Mouse (Mus musculus) kidney, postnatal 25 days (tissue): ENCODE results near the gene Atp7b.

Experiments
- DNase-seq, 2 experiments: peaks; one replicate each; pipeline ENCODE4 v3.0.0; 2021; ENCODE audit warnings: mixed read lengths in 2 of 2

Atp7b gene

DNA sequence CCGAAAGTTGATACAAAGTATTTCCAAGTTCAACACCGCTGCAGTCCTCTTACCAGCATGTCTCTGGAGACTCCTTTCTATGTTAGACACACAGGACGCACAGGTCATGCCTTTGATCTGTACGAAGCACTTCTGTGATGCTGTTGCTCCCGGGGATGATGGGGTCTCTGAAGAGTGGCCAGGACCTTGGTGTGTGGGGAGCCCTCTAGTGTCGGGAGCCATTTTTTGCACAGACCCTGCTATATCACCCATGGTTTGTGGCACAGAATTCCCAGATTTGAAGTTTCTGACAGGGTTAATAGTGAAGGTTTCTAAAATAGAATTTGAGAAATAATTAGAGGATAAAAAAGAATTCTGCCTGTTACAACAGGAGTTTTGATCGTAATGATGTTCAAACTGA lies 37.9 kb downstream of the Atp7b start:
- DNase-seq: no peak

DNA sequence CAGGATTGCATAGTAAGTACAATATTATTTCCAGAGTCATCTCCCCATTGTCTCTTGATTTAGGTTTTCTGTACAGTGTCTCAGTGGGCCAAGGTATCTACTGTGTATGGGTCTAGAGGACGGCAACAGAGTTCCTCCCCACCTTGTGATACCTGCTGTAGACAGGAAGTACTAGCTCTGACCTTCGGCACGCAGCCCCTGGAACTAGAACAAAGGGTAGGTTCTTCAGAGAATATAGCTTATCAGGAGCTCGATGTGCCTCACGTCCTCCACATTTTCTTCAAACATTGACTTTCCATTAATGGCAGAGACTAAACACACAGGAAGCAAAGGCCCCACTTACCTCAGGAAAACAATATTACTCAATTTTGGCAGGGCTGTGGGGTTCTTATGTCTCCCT lies 40.6 kb downstream of the Atp7b start:
- DNase-seq: no peak

DNA sequence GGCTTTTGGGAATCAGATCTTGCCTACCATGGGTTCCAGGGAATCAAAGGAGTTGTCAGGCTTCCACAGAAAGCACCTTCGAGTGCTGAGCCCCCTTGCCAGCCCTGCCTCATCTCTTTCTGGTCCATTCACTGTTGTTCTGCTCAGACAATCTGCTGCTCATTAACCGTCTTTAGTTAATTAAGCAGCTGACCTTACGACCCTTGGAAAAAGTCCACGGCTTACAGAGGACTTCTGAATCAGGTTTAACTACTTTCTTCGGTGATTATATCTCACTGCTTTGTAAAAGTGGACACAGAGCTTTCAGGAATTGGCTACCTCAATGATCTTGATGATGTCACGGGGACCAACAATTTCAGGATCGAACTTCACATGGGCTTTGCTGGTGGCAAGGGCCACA lies 42.4 kb downstream of the Atp7b start:
- peak in 1 of 2 experiments; percentile 71 for DNase-seq

DNA sequence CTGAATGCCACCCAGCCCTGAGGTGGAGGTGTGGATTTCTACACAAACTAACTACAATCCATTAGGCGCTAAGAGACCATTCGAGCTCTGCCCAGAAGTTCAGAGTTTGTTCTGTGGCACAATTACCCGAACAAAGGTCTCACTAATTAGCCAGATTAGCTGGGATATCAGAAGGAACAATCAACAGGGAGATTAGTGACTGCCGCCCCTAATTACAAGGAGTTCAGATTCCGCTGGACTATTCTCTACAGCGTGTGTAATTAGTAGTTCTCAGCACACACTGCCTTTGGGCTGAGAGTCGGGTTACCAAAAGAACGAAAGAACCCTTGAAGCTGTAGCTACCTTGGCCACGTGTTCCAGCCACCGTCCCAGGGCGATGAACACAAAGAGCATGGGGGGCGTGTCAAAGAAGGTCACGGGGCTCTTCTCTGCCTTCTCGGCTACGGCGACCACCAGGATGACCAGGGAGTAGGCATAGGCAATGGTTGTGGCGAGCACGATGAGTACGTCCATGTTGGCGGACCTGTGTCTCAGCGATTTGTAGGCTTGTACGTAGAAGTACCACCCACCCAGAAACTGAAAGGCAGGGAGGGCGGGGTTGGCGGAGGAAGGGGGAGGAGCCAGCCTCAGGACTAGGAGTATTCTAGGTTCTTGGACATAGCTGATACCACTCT lies 46.9 kb downstream of the Atp7b start:
- no peak for DNase-seq

DNA sequence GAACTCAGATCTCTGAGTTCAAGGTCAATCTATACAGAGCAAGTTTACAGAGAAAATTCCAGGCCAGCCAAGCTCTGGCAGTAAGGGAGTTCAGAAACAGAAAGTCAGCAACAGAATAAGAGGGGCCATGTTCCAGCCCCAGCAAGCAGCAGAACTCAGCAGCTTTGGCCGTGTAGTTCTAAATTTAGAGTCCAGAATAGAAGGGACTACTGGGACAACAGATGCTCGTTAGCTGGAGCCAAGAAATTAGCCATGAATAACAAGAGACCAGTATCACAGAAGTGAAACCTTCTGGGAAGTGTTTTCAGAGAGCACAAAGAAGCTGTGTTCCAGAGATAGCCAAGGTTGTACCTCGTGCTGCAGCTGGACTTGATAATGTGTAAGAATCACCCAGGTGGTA lies 50.7 kb downstream of the Atp7b start:
- DNase-seq: no peak

DNA sequence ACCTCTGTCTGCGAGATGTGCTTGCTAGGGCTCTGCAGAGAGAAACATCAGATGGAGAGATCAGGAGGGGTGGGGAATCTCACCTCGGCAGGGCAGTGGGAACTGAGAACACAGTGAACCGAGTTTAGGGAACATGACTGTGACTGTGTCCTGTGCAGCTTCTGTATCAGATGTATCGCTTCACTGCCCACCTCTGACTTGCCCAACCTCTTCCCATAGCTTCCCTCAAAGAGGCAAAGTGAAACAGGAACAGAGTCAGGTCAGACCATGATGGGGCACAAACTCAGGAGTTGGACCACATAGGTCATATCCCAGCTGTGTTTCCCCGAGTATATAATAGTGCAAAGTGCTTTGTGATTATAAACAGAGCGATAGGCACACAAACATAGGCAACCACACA lies 53.7 kb downstream of the Atp7b start:
- DNase-seq: peak in 1 of 2 experiments; percentile 12

DNA sequence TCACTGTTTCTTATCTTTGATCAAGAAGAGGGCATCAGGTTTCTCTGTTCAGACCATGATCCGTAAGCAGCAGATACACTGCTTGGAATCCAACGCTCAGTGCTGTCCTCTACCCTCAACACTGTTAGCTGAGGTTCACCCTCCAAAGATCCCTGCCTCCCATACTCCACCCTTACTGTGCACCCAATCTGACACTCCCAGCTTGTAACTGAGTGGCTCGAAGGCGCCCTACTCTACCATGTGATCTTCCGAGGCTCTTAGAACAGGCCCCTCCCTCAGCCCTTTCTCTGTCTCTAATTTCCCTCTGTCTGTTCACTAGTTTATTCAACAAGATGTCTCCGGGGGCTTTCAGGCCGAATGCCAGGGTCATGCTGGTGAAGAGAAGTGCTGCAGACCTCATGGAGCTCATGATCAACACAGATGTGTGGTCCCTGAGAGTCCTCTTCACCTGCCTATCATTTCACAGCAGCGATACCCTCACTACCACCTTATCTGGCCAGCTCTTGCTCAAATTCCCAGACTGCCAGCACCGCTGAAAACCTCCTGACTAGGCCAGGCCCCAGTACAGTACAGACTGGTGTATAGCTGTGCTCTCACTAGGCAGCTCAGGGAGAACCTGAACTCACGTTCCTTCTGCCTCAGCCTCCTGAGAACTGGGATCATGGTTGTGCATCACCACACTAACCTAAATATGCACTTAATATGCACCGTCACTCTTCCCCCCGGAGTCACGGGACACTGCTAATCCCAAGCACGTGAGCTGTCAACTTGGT lies 55.2 kb downstream of the Atp7b start:
- DNase-seq: peak in 1 of 2 experiments; percentile 13

DNA sequence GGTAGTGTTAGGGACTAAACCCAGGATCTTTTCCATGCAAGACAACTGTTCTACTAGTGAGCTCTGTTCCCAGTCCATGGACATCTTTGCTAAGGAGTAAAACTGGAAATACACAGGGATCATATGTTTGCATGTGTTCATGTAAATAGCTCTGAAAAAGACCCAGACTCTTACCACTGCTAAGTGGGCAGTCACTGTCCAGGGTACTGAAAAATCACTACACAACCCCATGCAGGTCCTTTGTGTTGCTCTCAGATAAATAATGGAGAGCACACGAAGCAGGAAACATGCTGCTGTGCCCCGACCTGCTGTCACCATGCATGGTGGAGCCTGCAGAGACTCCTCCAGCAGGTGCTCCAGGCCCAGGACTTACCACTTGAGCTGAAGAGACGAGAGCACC lies 64.9 kb downstream of the Atp7b start:
- DNase-seq: no peak

DNA sequence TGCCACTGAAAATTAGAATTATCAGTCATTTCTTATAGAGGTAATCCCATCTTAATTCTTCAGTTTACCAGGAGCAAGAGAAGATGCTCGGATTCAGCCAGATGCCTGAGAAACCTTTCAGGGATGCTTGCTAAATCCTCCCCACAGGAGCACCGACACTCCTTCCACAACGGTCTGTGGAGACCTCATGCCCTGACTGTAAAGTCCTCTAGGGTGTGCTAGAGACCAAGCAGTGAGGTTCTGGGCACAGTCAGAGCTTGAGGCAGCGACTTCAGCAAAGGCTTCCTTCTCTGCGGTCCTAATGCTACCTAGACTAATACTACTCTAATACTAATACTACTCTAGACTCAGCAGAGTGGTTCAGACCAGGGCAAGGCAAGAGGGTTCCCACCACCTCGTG lies 67.9 kb downstream of the Atp7b start:
- peak; percentile 49 to 61 for DNase-seq

DNA sequence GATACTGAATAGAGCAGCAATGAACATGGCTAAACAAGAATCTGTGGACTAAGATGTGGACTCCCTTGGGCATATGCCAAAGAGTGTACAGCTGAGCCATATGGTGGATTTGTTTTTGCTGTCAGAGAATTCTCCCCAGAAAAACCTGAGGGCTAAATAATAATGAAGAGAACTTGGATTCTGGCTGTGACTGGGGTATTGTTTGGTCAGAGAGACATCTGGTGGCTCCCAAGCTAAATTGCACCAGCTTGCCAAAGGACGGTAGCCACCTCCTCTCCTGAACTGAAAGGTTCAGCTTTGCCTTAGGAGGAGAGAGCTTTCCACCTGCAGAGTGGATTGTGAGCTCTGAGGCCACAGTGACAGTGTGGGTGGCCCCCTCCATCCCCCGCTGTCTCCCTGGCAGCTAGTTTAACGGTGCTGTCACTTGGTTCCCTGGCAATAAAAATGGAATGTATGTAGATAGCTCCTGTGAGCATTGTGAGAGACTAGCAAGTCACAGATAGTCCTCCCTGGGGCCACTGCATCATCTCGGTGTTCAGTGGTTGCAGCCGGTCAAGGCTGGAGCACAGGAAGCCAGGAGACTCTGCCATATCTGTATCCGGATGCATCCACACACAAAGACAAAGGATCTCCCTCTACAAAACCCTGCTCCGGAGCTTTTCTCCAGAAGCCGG lies 78.3 kb downstream of the Atp7b start:
- DNase-seq: no peak

DNA sequence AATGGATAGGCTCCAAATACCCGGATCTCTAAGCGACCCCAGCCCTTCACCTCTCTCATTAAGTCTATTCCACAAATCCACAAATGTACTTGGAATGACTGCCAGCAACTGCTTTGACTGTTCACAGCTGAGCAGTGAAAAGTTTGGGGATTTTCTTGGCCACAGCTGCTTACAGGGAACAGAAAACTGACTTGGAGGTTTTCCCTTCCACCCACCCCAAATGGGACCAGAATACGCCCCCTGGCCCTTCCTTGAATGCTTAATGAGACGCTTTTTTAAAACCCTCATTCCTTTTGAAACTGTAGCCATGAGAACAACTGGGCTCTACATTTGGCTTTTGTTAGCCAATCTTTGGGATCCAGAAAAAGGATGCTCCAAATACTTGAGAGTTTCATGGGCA lies 81.9 kb downstream of the Atp7b start:
- DNase-seq: no peak

DNA sequence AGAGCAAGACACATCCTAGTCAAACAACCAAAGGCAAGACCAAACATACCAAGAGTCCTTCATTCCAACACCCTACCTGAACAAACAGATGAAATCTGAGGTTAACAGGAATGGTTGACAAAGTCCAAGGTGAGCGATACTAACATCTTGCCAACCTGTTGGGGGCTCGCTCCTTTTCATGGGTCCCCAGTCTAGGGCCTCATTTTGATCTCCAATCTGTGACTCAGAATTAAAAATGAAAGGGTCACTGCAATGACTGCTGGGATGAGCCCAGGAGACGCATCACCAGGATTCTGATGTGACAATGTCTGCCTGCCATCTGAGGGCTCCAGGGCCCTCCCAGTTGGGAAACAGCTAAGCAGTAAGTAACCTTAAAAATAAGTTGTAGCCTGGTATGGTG lies 90.6 kb downstream of the Atp7b start, which contains the start of gene Ccdc70:
Ccdc70 (plus strand) TSS at position 301 of the 400 bp plus-strand sequence.
- no peak for DNase-seq

DNA sequence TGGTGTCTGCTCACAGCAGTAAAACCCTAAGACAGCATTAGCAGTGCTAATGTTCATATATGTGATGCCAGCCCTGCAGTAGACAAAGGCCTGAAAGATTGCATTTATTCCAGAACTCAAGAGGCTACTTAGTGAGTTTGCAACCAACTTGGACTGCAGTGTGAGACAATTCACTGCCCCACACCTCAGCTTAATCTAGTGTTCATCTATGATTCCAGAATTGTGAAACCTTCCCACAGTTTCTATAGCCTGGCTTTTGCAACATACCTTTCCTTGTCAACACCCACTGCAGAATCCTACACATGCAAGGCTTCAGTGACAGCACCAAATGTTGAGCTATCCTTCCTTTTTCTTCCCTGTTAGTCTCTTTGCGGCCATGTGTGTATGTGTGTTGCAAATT lies 93.5 kb downstream of the Atp7b start:
- no peak for DNase-seq

DNA sequence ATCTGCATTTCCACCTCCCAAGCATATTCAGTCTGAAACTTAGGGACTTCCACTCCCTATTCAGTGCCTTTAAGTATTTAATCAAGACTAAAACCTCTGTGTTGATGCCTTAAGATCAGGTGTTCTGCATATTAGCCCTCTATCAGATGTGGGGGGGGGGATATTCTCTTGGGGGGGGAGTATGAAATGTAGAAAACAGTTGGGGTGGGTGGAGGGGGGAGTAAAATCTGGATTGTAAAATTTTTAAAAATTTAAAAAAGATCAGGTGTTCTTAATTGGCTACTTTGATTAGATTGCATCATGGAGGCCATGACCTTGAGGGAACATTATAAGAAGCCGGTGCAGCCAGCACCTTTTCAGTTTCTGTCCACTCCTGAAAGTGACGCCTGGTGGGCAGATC lies 101.7 kb downstream of the Atp7b start, which contains the start of gene Fam90a1a:
Fam90a1a (plus strand) TSS at position 301 of the 400 bp plus-strand sequence.
- no peak for DNase-seq

DNA sequence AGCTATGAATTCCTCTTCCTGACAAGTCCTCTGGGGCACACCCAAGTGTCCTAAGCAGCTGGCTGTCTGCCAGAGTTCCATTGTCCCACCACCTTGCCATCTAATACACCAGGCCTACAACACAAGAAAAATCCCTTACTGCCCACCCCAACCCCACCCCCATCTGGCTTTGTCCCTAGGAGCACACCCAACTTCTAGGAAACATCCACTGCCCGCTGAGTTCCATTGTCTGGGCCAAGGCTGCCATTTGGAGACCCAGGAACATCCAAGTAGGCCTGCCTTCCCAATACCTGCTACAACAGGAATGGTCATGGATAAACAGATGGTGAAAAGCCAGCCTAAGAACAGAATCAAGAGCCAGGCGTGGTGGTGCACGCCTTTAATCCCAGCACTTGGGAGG lies 103.8 kb downstream of the Atp7b start:
- no peak for DNase-seq

DNA sequence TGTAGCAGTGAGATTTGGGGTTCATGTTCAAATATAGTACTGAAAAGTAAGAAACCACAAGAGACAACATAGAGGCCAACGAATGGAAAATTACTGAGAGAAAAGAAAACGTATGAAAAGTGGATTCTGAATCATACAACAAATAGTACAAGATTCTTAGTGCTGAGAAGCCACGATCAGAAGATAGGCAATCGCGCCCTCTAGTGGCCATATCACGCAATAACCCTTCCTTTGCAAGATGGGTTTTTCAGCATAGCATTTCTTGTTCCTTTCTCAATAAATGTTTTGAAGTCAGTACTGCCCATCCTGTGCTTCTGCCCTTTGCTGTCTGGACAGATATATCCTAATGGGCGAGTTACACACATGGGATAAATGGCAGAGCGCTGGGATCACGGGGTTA lies 104.8 kb downstream of the Atp7b start:
- peak; percentile 40 to 67 for DNase-seq

DNA sequence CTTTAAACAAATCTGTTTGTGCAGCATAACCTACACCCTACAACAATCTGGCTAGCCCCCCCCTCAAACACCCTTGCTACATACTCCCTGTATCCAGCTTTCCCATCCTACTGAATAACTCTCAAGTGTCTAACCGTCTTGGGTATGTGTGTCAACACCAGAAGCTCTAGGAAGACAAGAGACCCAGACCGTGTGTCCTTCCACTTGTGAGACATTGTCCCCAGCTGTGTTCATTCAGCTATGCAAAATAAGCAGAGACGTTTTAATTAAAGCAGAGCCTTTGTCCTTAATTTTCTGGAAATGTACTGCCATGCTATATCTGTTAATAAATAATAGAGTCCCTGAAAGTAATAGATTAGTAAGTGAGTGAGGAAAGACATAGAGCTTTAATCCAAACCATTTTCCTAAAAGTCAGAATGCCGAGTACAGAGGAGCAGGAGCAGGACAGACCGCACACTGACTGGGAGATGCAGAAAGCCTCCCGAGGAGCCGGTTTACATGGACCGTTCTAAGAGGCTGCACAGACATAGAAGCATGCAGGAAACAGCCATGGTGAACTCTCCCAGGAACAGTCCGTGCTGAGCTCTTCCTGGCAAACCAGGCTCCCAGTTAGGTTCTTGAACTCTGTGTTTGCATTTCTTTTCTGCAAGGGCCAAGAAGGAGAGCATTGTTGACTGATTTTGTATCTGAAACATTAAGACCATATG lies 112.6 kb downstream of the Atp7b start:
- peak in 1 of 2 experiments; percentile 41 for DNase-seq

DNA sequence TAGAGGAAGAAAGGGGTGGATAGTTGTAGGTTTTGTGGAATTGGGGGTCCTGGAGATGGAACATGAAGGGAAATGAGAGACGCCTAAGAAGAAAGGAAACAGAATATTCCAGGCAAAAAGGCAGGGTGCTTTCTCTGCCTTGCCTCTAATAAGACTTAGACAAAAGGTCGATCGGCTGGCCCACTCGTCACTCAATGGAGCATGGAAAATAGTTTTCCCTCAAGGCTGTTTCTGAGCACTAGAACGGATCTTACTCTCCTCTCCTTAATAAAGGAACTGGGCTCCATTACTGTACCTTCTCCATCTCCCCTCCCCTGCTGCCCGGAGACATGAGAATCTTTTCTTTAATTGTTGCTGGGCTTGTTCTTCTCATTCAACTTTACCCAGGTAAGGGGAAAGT lies 113.6 kb downstream of the Atp7b start, which contains the start of gene Defb13:
Defb13 (plus strand) TSS at position 301 of the 400 bp plus-strand sequence.
- DNase-seq: no peak
